Mouse (Mus musculus): ENCODE measurements at regions not wholly inside any gene's neighbourhood (a gene's known extent, or its start where the extent isn't known, plus 50 kb on each side); places are given as distances from the start of the nearest gene placed in this dataset.

GRCm38 (mm10) chr4:82161232-82161631 is 544.3 kb downstream of the Nfib start:
- no peak for DNase-seq (ENCODE audit: low read depth)

GRCm38 (mm10) chr4:82160233-82160632 is 545.3 kb downstream of the Nfib start:
- DNase-seq (ENCODE audit: low read depth) = no peak

GRCm38 (mm10) chr4:82155642-82156320 is 549.8 kb downstream of the Nfib start:
- DNase-seq (ENCODE audit: low read depth) = no peak

GRCm38 (mm10) chr4:82154021-82154555 is 551.5 kb downstream of the Nfib start:
- peak; percentile 44 for DNase-seq (ENCODE audit: low read depth)

GRCm38 (mm10) chr4:82153604-82154003 is 551.9 kb downstream of the Nfib start:
- DNase-seq (ENCODE audit: low read depth) = no peak

- DNase-seq (ENCODE audit: low read depth) = no peak
Measured at GRCm38 (mm10) chr4:82149957-82150356, 555.6 kb downstream of the Nfib start.

GRCm38 (mm10) chr4:82148129-82149064 is 557.2 kb downstream of the Nfib start:
- DNase-seq (ENCODE audit: low read depth) = no peak

GRCm38 (mm10) chr4:82142391-82142790 is 563.2 kb downstream of the Nfib start:
- DNase-seq (ENCODE audit: low read depth) = peak; percentile 17

- no peak for DNase-seq (ENCODE audit: low read depth)
Measured at GRCm38 (mm10) chr4:82139806-82140205, 565.7 kb downstream of the Nfib start.

GRCm38 (mm10) chr4:82139016-82139415 is 566.5 kb downstream of the Nfib start:
- peak; percentile 26 for DNase-seq (ENCODE audit: low read depth)

- DNase-seq (ENCODE audit: low read depth) = peak; percentile 15
Measured at GRCm38 (mm10) chr4:82132851-82133250, 572.7 kb downstream of the Nfib start.

- no peak for DNase-seq (ENCODE audit: low read depth)
Measured at GRCm38 (mm10) chr4:82132326-82132725, 573.2 kb downstream of the Nfib start.

GRCm38 (mm10) chr4:82129471-82129870 is 576.1 kb downstream of the Nfib start:
- no peak for DNase-seq (ENCODE audit: low read depth)

- no peak for DNase-seq (ENCODE audit: low read depth)
Measured at GRCm38 (mm10) chr4:82123733-82124132, 581.8 kb downstream of the Nfib start.

GRCm38 (mm10) chr4:82123101-82123500 is 582.4 kb downstream of the Nfib start:
- no peak for DNase-seq (ENCODE audit: low read depth)

- no peak for DNase-seq (ENCODE audit: low read depth)
Measured at GRCm38 (mm10) chr4:82120796-82121195, 584.8 kb downstream of the Nfib start.

- DNase-seq (ENCODE audit: low read depth) = no peak
Measured at GRCm38 (mm10) chr4:82120326-82120725, 585.2 kb downstream of the Nfib start.

GRCm38 (mm10) chr4:82101837-82102236 is 603.7 kb downstream of the Nfib start:
- no peak for DNase-seq (ENCODE audit: low read depth)

- no peak for DNase-seq (ENCODE audit: low read depth)
Measured at GRCm38 (mm10) chr4:82099970-82100368, 605.6 kb downstream of the Nfib start.

- DNase-seq (ENCODE audit: low read depth) = no peak
Measured at GRCm38 (mm10) chr4:82098986-82099969, 606.3 kb downstream of the Nfib start.

Data from NIH3T3 (cell line).